Mouse (Mus musculus) kidney, adult 2 months (tissue): ENCODE data around the gene Dcaf12l1. TPM values are rescaled to one million over a fixed set of nuclear protein-coding genes. Genes with fewer than 3 reads are reported as not detected.
A peak's percentile ranks its signal among the peaks of the same experiment; 100 is the strongest.
"Not testable (repeated sequence)": the region's sequence is repeated elsewhere in the genome, so short reads cannot be mapped to it uniquely, and the experiment has no call there.

ENCODE experiments used
- DNase-seq: peaks from one replicate; pipeline ENCODE4 v3.0.0; 2021
- H3K27ac ChIP-seq: fragments of 200-500 bp; 2 replicates; pipeline ENCODE4 v1.5.1; 2012; ENCODE audit warnings: low read depth, low read length, control low read depth, inconsistent platforms; ENCODE audit not compliant: insufficient read depth
- H3K27me3 ChIP-seq: fragments of 200-500 bp; replicated peaks from 2 replicates; pipeline ENCODE4 v1.6.1; 2012; ENCODE audit warnings: mild to moderate bottlenecking, moderate library complexity, low read length, inconsistent platforms; ENCODE audit not compliant: control insufficient read depth, insufficient read depth
- H3K36me3 ChIP-seq: fragments of 200-500 bp; 2 replicates; pipeline ENCODE4 v1.6.1; 2012; ENCODE audit warnings: mild to moderate bottlenecking, moderate library complexity, low read length, inconsistent platforms; ENCODE audit not compliant: control insufficient read depth, insufficient read depth
- H3K4me1 ChIP-seq: fragments of 200-500 bp; 2 replicates; pipeline ENCODE4 v1.6.1; 2011; ENCODE audit warnings: low read length; ENCODE audit not compliant: control insufficient read depth, insufficient read depth
- H3K4me3 ChIP-seq: fragments of 200-500 bp; 2 replicates; pipeline ENCODE4 v1.5.1; 2011; ENCODE audit warnings: mild to moderate bottlenecking, low read depth, low read length, control low read depth; ENCODE audit not compliant: insufficient read depth
- CTCF ChIP-seq: fragments of 200-500 bp; conservative IDR thresholded peaks from 2 replicates; pipeline ENCODE4 v1.5.1; 2011; ENCODE audit warnings: low read depth, mild to moderate bottlenecking, control low read depth, low read length, moderate library complexity, mixed read lengths; ENCODE audit not compliant: insufficient read depth, insufficient read length
- POLR2A ChIP-seq: fragments of 200-500 bp; IDR thresholded peaks from one replicate; pipeline ENCODE4 v1.6.1; 2011; ENCODE audit warnings: low read depth, low read length, control low read depth
- WGBS: fragments of 180-500 bp; shearing (Covaris S2); methylation state at CpG from one replicate; pipeline ENCODE4 v1.1.7; 2018; 5-methylcytosine and 5-hydroxymethylcytosine counted together
- polyA plus RNA-seq: library from polyadenylated mRNA; depleted of rRNA; stranded (reverse); fragments of >200 nt; gene quantifications from 2 replicates; pipeline ENCODE4 v1.2.3, GENCODE M21; 2012; rRNA removed

The Dcaf12l1 gene
- 2.3 and 2.8 TPM in 2 replicates for polyA plus RNA-seq

DNA sequence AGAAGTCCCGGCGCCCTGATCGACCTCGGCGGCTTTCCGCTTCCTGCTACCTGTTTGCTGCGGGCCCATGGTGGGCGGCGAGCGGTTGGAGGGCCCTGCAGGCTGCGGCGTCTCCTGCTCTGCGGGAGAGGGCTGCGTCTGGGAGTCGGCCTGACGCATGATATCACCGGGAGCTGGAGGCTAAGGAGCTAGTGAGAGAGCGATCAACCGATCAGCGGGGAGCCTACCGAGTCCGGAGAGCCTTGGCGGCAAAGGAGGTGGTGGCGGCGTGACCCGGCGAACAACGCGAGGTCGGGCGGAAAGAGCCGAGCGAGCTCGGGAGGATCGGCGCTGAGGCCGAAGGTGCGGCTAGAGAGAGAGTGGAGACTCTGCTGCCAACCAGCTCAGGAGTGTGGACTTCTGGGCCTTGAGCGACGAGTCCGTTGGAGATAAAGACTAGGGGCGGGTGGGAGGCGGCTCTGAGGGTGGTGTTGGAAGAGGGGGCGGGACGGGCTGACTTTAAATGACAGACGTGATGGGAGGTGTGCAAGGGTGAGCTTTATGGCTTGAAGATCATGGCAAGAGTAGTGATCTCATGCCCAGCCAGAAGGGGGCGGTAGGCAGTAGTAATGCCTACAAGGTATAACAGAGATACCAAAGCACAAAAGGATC is at the start of gene Dcaf12l1:
Dcaf12l1 (minus strand) TSS at position 437 of the 651 bp plus-strand sequence.
- H3K4me1 ChIP-seq, result no peaks in the 10 kb centered on the region
- 2% methylated on average over 46 of the region's 47 CpGs for WGBS
- TF ChIP-seq CTCF (peak; percentile 44), POLR2A (no peak)
- no peaks in the 10 kb centered on the region for H3K36me3 ChIP-seq
- H3K27ac ChIP-seq, result no peak within 1 kb of the TSS
- peak; percentile 53 for DNase-seq
- peak within 1 kb of the TSS; percentile 34 for H3K4me3 ChIP-seq
- H3K27me3 ChIP-seq, result no peaks in the 10 kb centered on the region

DNA sequence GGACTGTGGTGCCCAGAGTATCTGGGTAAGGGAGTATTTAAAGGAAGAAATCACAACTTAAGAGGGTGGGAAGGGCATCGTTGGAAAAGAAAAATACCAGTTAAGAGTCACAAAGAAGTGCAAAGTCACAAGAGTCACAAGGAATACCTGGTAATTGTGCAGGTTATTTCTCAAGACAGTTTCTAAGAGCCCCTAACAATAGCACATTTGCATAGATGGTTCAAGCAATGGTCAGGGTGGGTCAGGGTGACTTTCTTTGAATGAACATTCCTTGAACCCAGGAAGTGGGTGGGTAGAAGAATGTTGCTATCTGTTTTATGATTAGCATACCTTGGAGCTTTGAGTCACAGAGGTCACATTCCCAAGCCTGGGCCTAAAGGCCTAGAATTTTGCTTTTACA is 19.4 kb upstream of the Dcaf12l1 start:
- not testable (repeated sequence) for DNase-seq, H3K4me3 ChIP-seq, H3K4me1 ChIP-seq, H3K36me3 ChIP-seq, H3K27ac ChIP-seq, H3K27me3 ChIP-seq
- WGBS, result 42% methylated on average over 1 of the region's 1 CpGs

DNA sequence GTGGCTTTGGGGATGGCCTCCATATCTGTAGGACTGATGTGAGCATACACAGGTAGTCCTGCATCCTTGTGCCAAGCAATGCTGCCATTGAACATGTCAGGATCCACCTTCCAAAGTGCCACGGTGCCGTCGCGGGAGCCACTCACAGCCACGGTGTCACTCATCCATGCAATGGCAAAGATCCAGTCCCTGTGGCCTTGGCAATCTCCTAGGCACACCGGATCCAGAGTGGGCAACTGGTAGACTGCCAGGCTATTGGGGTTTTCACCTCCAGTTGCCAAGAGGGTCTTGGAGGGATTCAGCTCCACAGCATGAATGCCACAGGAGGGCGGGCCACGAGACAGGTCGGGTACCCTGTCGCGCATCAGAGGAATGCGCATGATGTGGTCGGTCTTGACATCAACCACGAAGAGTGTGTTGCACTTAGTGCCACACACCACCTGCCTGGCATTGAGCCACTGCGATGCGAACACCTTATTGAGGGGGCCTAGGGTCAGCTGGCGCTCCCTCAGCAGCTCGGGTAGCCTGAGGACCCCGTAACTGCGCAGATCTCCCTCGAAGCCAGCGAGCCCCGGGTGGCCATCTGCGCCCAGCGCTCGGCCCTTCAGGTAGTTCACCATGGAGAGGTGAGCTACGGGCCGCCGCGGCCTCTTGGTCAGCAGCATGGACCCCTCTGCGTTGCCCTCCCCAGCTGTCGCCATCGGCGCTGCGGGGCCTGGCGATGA is 799 bp downstream of the Dcaf12l1 start:
- H3K4me3 ChIP-seq, result peak overlapping the region; percentile 34
- H3K36me3 ChIP-seq, result no peaks in the 10 kb centered on the region
- peak; percentile 0 for DNase-seq
- WGBS, result 26% methylated on average over 36 of the region's 36 CpGs
- H3K27ac ChIP-seq, result no peak overlapping the region
- no peaks in the 10 kb centered on the region for H3K27me3 ChIP-seq
- TF ChIP-seq CTCF, result no peak
- no peak for TF ChIP-seq POLR2A
- H3K4me1 ChIP-seq, result no peaks in the 10 kb centered on the region
